Mouse (Mus musculus) ES-E14 (cell line): ENCODE measurements at regions not wholly inside any gene's neighbourhood (a gene's known extent, or its start where the extent isn't known, plus 50 kb on each side); places are given as distances from the start of the nearest gene placed in this dataset.

Experiments
- CHD2 ChIP-seq: IDR thresholded peaks from 2 replicates; pipeline ENCODE4 v1.6.1; 2014; ENCODE audit warnings: mild to moderate bottlenecking, low read depth, low read length, inconsistent platforms
- HCFC1 ChIP-seq: IDR thresholded peaks from 2 replicates; pipeline ENCODE4 v1.6.1; 2012; ENCODE audit warnings: low read length, inconsistent platforms, borderline replicate concordance; ENCODE audit not compliant: insufficient read depth
- MAFK ChIP-seq: IDR thresholded peaks from 2 replicates; pipeline ENCODE4 v1.6.1; 2014; ENCODE audit warnings: mild to moderate bottlenecking, low read depth, low read length, inconsistent platforms; ENCODE audit not compliant: insufficient read depth
- ZC3H11A ChIP-seq: IDR thresholded peaks from 2 replicates; pipeline ENCODE4 v1.6.1; 2012; ENCODE audit warnings: low read depth, mild to moderate bottlenecking, inconsistent platforms, low read length, borderline replicate concordance

DNA sequence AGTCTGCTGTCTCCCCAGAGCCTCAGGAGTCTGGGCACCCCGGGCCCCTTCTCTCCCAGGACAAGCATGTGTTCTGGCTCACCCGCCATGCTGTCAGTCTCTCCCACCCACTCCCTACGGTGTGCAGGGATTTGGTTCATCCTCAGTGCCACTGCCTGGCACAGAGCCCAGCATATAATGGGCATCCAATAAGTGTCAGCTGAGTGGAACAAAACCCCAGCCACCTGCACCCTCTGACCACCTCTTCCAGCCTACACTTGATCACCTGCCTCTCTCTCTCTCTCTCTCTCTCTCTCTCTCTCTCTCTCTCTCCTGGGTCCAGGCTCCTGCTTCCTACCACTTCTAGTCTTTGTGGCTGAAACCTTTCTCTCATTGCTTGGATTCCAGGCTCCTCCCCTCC, 259.9 kb upstream of the Gm4791 start:
- TF ChIP-seq MAFK (no peak), CHD2 (no peak), HCFC1 (no peak), ZC3H11A (no peak)
